8 mouse cellular contexts compared by ENCODE assay signal in genomic region chr17:53694039-53694438, GRCm38 (mm10). TPM values are rescaled to one million over a fixed set of nuclear protein-coding genes. Genes with fewer than 3 reads are reported as not detected.
DNase-seq lines count a peak whose midpoint lies in the region; ATAC-seq lines count a peak whose summit lies in the region.
"Had no signal": no experiment of that assay in that cellular context is flagged by ENCODE, and none has a peak within 500 bp of the region (broad histone marks: within the 10 kb centered on the region; RNA-seq: fewer than 3 reads in every experiment).

No protein-coding gene starts in this region.

- H3K36me3 ChIP-seq in forebrain, embryonic 15.5 days, result no peaks in the 10 kb centered on the region
- H3K36me3 ChIP-seq: embryonic facial prominence, embryonic 12.5 days had no signal

- no peak overlapping the region for H3K9ac ChIP-seq in forebrain, embryonic 15.5 days (replicated peaks)
- H3K9ac ChIP-seq: embryonic facial prominence, embryonic 12.5 days had no signal

- peak; percentile 19 to 25 for DNase-seq in left cerebral cortex, adult 18-20 months (ENCODE audit: low spot score in 2 of 2)
- no peak for DNase-seq in left cerebral cortex, adult 8-10 months (ENCODE audit: low spot score in 2 of 2)
- DNase-seq in A20 (ENCODE audit: low read depth, low spot score) (peak; percentile 48), MEL-GATA-1-ER (ENCODE audit: extremely low read depth, low read depth) (peak; percentile 21)
- DNase-seq in embryo, embryonic 10.5 days (ENCODE audit: low spot score), result peak; percentile 44
- DNase-seq in left cerebral cortex, postnatal 4 days, result peak; percentile 42

- ATAC-seq in forebrain, embryonic 15.5 days (replicated peaks), result no peak

- no peak overlapping the region for H3K4me3 ChIP-seq in forebrain, embryonic 15.5 days
- H3K4me3 ChIP-seq: embryonic facial prominence, embryonic 12.5 days had no signal

- H3K27ac ChIP-seq in forebrain, embryonic 15.5 days (replicated peaks), result no peak overlapping the region
- H3K27ac ChIP-seq: embryonic facial prominence, embryonic 12.5 days had no signal

- WGBS in forebrain, embryonic 15.5 days, result 84% methylated on average over 2 of the region's 2 CpGs

- no peaks in the 10 kb centered on the region for H3K9me3 ChIP-seq in forebrain, embryonic 15.5 days
- H3K9me3 ChIP-seq: embryonic facial prominence, embryonic 12.5 days had no signal

- peaks cover 8% of the 10 kb centered on the region for H3K4me1 ChIP-seq in forebrain, embryonic 15.5 days
- H3K4me1 ChIP-seq: embryonic facial prominence, embryonic 12.5 days had no signal

- no peaks in the 10 kb centered on the region for H3K27me3 ChIP-seq in forebrain, embryonic 15.5 days
- H3K27me3 ChIP-seq: embryonic facial prominence, embryonic 12.5 days had no signal

- intact Hi-C loops in left cerebral cortex, postnatal 4 days (cut with DNase I), result loop anchor here (5.0 kb wide), 1 partner anchor 182 kb away; no protein-coding TSS in a partner anchor

- no peak overlapping the region for H3K4me2 ChIP-seq in forebrain, embryonic 15.5 days (replicated peaks)
- H3K4me2 ChIP-seq: embryonic facial prominence, embryonic 12.5 days had no signal

RNA-seq across cellular contexts. Expression of gene Sgo1, which starts 4.9 kb away (rescaled TPM):
- total RNA-seq in left cerebral cortex, adult 18-20 months (2021), result under 1 TPM; 0.12 TPM
- under 1 TPM; 0.11 to 0.19 (median 0.15) TPM for total RNA-seq in left cerebral cortex, adult 8-10 months (2022)
- 1 to 10 TPM; 1.9 to 2.2 TPM for total RNA-seq in left cerebral cortex, postnatal 4 days (2021)
- polyA plus RNA-seq in forebrain, embryonic 15.5 days (2015; fragmentation: Nextera tagmentation; extraction: Ambion mirVana), result 18.0 and 21.9 TPM in 2 replicates

Comparison
In these comparisons a context has a peak if more than half of its experiments do, and no peak if none do; other contexts are left out.
1. DNase-seq: peak in left cerebral cortex, adult 18-20 months (2 of 2), A20 (single experiment), MEL-GATA-1-ER (single experiment), embryo, embryonic 10.5 days (single experiment) and left cerebral cortex, postnatal 4 days (single experiment); none in left cerebral cortex, adult 8-10 months (0 of 2).